Mouse (Mus musculus) cerebellum, adult 8-10 months (tissue): ENCODE measurements around the gene Gabrg3.
"Not testable (repeated sequence)": the region's sequence is repeated elsewhere in the genome, so short reads cannot be mapped to it uniquely, and the experiment has no call there.

Experiments
- DNase-seq: peaks from one replicate; pipeline ENCODE4 v3.0.0; 2022

The Gabrg3 gene

DNA sequence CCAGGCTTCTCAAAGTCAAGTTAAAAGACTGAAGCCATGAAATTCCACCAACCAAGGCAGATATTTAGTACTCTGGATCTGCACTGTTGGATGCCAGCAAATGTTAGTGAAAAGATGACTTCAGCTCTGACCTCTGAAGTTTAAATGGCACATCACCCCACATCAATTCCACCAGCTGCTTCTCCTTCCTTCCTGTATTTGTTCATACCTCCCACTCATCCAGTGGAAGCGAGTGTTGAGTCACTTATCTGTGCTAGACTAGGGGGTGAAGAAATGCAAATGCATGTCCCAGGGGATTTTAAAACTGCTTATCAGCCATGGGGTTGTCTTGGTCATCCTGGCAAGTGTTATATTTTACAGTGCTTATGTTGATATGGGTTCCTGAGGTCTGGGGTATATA, 79.7 kb downstream of the Gabrg3 start:
- DNase-seq = no peak

DNA sequence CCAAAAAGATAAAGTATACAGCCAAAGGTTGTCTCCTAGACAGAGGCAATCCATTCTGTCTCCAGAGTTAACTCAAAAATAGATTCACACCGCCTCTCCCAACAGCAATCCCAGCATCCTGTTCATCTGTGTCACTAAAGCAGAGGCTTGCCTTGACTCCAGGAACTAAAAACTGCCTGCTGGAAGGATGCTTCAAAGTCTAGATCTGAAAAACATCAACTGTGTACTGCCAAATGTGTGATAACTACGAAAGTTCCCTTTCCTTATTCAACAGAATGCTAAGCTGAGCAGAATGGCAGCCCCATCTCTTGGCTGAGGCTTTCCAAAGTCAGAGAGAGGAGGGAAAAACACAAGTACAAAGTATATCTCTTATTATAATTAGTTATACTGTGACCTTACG, 90.3 kb downstream of the Gabrg3 start:
- DNase-seq = no peak

- no peak for DNase-seq
Measured at GRCm38 (mm10) chr7:57294127-57294526, 92.9 kb downstream of the Gabrg3 start.

DNA sequence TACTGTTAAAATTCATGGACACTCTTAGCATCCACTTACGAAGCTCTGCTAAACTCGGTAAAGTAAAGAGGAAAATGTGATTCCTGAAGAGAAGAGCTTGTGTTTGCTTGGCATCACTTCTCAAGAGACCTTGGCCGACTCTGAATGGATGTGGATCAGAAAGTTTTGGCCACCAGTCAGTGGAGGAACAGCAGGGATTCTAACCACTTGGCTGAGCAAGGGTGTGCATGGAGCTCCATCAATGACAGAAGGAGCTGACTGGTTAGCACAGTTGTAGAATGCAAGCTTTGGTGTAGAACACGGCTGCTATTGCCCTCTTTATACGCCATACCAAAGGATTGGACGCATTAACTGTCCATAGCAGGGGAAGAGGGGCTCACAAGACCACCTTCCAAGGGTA, 93.4 kb downstream of the Gabrg3 start:
- peak; percentile 2 for DNase-seq

DNA sequence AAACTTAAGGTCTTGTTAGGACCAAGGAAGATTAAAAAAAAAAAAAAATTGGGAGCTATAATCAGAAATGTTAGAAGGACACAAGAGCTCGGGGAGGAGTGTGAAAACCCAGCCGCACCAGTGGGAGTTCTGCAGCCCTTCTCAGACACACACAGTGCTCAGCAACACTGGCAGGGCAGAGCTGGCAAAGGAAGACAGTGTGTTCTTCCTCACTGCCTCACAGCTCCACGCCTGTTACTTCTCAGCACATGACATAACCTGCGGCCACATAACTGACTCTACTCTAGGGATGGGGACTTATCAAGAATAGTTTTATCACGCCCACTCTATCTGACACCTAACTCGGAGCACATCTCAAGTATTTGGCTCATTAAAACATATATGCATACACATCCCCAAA, 103.8 kb downstream of the Gabrg3 start:
- DNase-seq = no peak

GRCm38 (mm10) chr7:57278841-57279240, 108.1 kb downstream of the Gabrg3 start:
- no peak for DNase-seq

DNA sequence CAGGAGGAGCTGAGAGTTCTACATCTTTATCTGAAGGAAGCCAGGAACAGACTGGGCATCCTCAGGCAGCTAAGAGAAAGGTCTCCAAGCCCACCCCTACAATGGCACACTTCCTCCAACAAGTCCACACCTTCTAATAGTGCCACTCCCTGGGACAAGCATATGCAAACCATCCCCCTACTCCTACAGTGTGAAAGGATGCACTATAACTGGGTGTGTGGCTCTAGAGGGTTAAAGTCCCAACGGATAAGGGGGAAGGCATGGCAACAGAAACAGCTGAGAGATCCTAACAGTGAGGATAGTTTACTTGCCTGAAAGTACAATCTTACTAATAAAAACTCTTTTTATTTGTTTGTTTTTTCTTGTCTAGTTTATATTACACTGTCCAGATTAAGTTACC, 126.8 kb downstream of the Gabrg3 start:
- DNase-seq = no peak

GRCm38 (mm10) chr7:57258893-57259574, 128.0 kb downstream of the Gabrg3 start:
- DNase-seq = no peak

DNA sequence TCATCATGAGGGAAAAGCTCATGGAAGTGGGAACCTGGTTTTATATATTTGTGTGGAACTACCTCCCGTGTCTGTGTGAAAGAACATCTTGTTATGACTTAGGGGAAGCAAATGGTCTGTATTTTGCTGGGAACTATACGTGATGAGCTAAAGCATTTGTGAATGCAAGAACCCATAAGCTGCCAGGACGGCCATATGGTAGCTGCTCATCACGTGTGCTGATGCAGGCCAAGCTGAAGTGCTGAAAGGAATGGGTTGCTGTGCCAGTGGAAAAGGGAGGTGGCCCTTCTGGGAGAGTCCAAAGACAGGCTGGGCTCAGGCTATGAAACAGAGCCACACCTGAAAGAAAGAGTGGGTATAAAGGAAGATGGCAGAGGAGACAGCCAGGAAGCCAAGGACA, 143.0 kb downstream of the Gabrg3 start:
- DNase-seq = no peak

GRCm38 (mm10) chr7:57214119-57214518, 172.9 kb downstream of the Gabrg3 start:
- no peak for DNase-seq

GRCm38 (mm10) chr7:57186015-57186414, 201.0 kb downstream of the Gabrg3 start:
- DNase-seq = no peak

DNA sequence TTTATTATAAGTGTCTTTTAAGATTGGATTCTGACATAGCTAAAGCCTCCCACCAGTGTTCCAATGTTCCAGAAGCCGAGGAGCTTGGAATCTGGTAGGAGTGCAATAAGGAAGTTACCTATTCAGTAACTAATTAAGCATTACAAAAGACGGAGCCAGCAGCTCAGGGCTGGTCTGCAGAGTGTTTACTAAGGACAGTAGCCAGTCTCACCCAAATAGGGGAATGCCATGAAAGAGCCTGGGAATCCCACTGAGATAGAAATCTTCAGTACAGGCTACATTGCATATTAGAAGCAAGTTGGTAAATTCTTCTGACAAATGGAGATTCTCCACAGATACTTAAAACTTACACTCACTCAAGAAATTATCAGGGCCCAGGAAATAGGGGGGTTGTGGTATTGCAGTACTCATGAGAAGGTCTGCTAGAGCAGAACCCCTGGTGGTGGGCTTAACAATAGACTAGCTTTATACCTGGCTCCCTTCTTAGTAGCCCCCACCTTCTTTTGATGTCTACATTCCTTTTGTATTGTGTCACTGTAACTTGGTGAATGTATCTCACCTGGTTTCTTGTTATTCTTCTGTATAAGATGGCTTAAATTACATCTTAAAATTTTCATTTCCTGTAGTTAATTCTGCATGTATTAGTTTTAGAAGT, 211.0 kb downstream of the Gabrg3 start:
- not testable (repeated sequence) for DNase-seq

DNA sequence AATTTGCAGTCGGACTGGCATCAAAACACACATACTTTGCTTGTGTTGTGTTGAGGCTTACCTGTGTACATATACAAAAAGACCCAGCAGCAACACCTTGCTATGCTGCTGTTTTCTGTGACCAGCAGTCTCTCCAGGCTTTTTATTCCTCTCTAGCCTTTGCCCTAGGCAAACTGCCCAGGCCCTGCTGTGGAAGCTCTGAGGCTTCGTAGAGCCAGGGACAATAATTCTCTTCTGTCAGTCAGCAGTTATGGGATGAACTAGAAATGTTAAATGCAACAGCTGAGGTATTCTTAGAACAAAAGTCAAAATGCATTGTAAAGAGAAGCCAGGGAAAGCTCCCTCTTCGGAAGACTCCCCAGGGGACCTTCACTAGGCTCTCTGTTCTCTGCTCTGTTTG, 220.1 kb downstream of the Gabrg3 start:
- DNase-seq = no peak

- DNase-seq = no peak
Measured at GRCm38 (mm10) chr7:57158211-57158610, 228.8 kb downstream of the Gabrg3 start.

- no peak for DNase-seq
Measured at GRCm38 (mm10) chr7:57153743-57154142, 233.2 kb downstream of the Gabrg3 start.

DNA sequence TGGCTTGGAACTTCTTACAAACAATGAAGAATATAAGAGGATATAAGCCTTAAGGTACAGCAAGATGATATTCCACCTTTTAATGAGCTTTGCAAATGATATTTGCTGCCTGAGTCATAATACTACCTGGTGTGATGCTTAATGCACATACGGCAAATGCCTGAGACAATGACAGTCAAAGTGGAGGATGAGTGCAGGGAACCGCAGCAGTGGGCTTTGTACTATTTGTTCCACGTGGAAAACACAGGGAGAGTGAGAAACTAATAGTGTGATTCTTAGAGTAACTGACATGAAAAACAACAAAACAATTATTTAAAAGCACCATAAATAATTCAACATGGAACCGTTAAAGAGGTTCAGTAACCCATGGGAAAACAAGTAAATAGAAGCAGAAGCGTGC, 236.2 kb downstream of the Gabrg3 start:
- no peak for DNase-seq

DNA sequence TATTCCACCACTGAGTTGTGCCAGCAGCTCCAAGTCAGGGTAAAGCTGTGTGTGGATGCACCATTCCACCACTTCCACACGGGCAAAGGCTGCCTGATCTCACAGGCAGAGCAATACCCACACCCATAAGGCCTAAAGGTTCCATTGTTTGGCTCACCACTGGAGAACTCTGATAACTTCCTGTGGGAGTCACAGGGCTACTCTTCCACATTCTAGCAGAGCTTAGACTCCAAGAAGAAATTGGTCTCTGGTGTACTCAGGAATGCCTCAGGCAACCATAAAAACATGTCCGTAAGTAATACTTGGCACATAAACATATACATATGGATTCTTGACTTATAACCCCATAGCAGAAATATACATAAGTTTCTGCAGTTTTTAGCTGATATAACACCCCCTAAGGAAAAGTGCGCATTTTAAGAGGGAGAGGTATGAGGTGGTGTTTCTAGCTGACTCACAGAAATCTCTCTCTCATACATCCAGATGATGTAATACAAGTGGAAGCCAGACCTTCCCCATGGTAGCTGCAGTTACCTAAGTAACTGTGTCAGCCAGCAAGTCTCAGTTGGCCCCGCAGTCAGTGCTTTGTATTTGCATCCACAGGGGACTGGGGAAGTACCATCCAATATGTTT, 248.8 kb downstream of the Gabrg3 start:
- no peak for DNase-seq

- no peak for DNase-seq
Measured at GRCm38 (mm10) chr7:57133009-57133408, 254.0 kb downstream of the Gabrg3 start.

GRCm38 (mm10) chr7:57132471-57132870, 254.5 kb downstream of the Gabrg3 start:
- no peak for DNase-seq

DNA sequence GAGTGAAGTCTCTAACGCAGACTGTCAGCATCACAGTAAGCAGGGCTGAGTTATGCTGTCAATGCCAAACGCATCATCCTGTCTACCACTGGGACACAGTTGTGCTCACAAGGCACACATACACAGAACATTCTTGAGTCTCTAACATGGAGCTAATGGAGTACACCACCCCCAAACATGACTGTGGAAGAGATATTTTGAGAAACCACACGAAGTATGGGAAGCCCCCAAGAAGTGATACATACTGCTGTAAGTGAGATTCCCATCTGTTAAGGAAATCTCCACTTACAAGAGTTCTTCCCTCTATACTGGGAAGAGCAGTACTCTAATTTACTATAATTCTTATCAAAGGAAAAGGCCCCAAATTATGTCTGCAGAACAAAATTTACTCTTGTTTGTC, 286.9 kb downstream of the Gabrg3 start:
- no peak for DNase-seq

DNA sequence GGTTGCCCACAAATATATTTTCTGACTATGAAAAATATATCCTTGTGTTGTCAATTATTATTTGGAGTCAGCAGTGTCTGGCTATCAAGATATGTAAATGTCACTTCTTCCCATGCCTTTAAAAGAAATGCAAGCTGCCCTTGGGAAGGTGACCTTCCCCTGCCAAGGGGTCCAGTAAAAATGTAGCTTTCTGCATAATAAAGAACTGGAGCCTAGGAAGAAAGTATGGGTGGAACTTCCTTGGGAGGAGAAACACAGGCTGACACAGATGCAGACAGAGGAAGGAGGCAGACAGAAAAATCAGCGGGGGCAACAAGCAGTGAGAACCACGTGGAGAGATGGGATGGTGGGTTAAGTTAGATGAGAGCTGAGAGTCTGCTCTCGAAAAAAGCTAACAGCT, 304.9 kb downstream of the Gabrg3 start:
- no peak for DNase-seq

DNA sequence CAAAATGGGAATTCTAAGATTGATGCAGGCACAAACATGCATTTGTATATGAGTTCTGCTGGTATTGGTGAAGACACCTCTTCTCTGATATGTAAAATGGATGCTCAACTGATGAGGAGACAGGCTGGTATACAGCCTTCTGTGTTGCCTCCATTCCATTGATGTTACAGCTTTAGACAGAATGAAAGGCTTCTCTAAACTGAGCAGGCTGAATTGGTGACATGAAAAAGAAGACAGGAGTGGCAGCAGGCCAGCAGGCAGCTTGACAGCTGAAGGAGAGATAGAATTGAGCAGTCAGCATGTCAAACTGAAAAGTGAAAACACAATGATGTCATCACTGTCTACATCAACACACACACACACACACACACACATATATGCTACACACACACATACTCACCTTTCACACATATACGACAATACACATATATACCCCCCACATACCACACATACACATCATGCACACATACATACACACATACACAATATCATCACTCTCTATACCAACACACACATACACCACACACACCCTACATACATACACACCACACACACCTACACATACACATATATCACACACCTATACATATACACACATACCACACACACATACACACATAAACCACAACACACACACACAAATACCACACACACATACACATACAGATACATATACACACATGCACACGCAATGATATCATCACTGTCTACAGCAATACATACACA, 315.4 kb downstream of the Gabrg3 start:
- no peak for DNase-seq

DNA sequence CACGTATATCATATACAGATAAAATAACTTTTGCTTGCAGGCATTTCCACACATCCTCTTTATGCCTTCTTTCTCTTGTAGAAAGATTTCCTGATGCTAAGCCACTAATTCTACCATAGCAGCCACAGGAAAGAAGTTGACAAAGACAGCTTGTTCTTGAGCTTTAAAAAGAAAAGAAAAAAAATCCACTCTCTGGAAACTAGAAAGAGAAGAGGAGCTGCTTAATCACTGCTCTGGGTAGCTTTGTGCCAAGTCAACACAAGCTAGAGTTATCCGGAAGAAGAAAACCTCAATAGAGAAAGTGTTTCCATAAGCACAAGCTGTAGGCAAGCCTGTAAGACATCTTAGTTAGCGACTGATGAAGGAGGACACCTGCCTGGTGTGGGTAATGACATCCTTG, 321.6 kb downstream of the Gabrg3 start:
- no peak for DNase-seq
